ENCODE assay signal across 14 mouse cellular contexts in the genomic region with DNA sequence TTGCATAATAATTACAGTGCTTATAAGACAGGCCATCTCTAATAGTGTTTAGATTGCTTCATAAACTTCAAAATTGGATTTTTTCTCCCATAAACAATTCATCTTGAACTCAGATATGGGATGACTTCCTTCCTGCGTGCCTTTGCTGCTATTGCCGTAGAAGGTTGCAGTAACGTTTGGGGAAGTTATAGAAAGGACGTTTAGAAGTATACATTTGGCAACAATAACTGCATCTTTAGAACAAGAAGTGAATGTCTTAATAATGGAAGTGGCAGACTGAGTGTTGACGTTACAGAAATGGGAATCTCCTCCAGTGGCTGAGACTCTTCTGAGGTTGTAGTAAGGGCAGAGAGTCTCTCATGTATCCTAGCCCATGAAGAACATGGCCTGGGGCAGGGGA.
"Had no signal": no experiment of that assay in that cellular context is flagged by ENCODE, and none has a peak within 500 bp of the region (broad histone marks: within the 10 kb centered on the region; RNA-seq: fewer than 3 reads in every experiment).

No protein-coding gene starts in this region.

- DNase-seq: lung, adult 18-20 months; lung, embryonic 14.5 days; lung, postnatal 10 days; lung, postnatal 4 days; right cerebral cortex, postnatal 14 days; thymus, adult 2 months; thymus, postnatal 25 days; thymus, postnatal 4 days had no signal

- H3K9ac ChIP-seq: lung, embryonic 14.5 days; midbrain, embryonic 12.5 days; midbrain, embryonic 15.5 days; neural tube, embryonic 12.5 days; stomach, embryonic 15.5 days had no signal

- H3K4me1 ChIP-seq: midbrain, embryonic 12.5 days; midbrain, embryonic 15.5 days; neural tube, embryonic 12.5 days; stomach, embryonic 15.5 days had no signal

- ATAC-seq: midbrain, embryonic 15.5 days had no signal

- H3K4me2 ChIP-seq: lung, embryonic 14.5 days; midbrain, embryonic 12.5 days; midbrain, embryonic 15.5 days; neural tube, embryonic 12.5 days; stomach, embryonic 15.5 days had no signal

- H3K4me3 ChIP-seq: midbrain, embryonic 10.5 days; midbrain, embryonic 12.5 days; midbrain, embryonic 15.5 days; neural tube, embryonic 12.5 days; stomach, embryonic 15.5 days had no signal

- H3K27ac ChIP-seq: midbrain, embryonic 10.5 days; midbrain, embryonic 12.5 days; midbrain, embryonic 15.5 days; neural tube, embryonic 12.5 days; stomach, embryonic 15.5 days; stomach, postnatal 0 days had no signal

- H3K36me3 ChIP-seq: midbrain, embryonic 10.5 days; midbrain, embryonic 12.5 days; midbrain, embryonic 15.5 days; neural tube, embryonic 12.5 days; stomach, embryonic 15.5 days had no signal

- H3K9me3 ChIP-seq: midbrain, embryonic 10.5 days; midbrain, embryonic 12.5 days; midbrain, embryonic 15.5 days; neural tube, embryonic 12.5 days; stomach, embryonic 15.5 days had no signal

- H3K27me3 ChIP-seq: midbrain, embryonic 12.5 days; midbrain, embryonic 15.5 days; neural tube, embryonic 12.5 days; stomach, embryonic 15.5 days had no signal
